In genomic region chr12:107825921-107826320, GRCm38 (mm10) we compare ENCODE assay signal across 25 mouse cellular contexts.
DNase-seq lines count a peak whose midpoint lies in the region; ATAC-seq lines count a peak whose summit lies in the region.
"Had no signal": no experiment of that assay in that cellular context is flagged by ENCODE, and none has a peak within 500 bp of the region (broad histone marks: within the 10 kb centered on the region; RNA-seq: fewer than 3 reads in every experiment).

No protein-coding gene starts in this region.

- no peak for ATAC-seq in activated CD4-positive, CD25-positive, alpha-beta regulatory T cell, adult 4 months
- ATAC-seq: forebrain, embryonic 14.5 days; intestine, postnatal 0 days; lung, postnatal 0 days; Patski had no signal

- intact Hi-C loops in left cerebral cortex, postnatal 4 days (cut with DNase I): no loop called here
- intact Hi-C loops in left cerebral cortex, postnatal 36 days (cut with DNase I): no loop called here

- peak; percentile 21 to 45 for DNase-seq in frontal cortex, postnatal 36 days (ENCODE audit: low spot score in 2 of 2)
- no peak for DNase-seq in frontal cortex, postnatal 10 days (ENCODE audit: low spot score in 2 of 2)
- DNase-seq in left cerebral cortex, adult 18-20 months (ENCODE audit: low spot score in 2 of 2): peak; percentile 30 to 48
- no peak for DNase-seq in left cerebral cortex, postnatal 4 days
- DNase-seq in layer of hippocampus, adult 8-10 months (ENCODE audit: low spot score in 2 of 2): peak; percentile 28 to 43
- peak; percentile 30 to 44 for DNase-seq in left cerebral cortex, postnatal 36 days (ENCODE audit: low spot score in 2 of 2)
- DNase-seq: adrenal gland, postnatal 14 days; cerebellum, adult 11-12 months; cerebellum, adult 9-11 months; embryo, embryonic 11 days; gastrocnemius, postnatal 25 days; heart, adult 2 months; heart, postnatal 10 days; kidney, adult 9 months; kidney, postnatal 10 days; liver, embryonic 13.5 days; lung, adult 18-20 months; lung, postnatal 4 days; thymus, adult 2 months; thymus, postnatal 36 days had no signal

Comparison
In these comparisons a context has a peak if more than half of its experiments do, and no peak if none do; other contexts are left out.
1. DNase-seq: peak in frontal cortex, postnatal 36 days (2 of 2), left cerebral cortex, adult 18-20 months (2 of 2), layer of hippocampus, adult 8-10 months (2 of 2) and left cerebral cortex, postnatal 36 days (2 of 2); none in frontal cortex, postnatal 10 days (0 of 2) and left cerebral cortex, postnatal 4 days (single experiment).